Mouse (Mus musculus) myocyte (in vitro differentiated cells): ENCODE measurements around the gene Olfr281. TPM values are rescaled to one million over a fixed set of nuclear protein-coding genes. Genes with fewer than 3 reads are reported as not detected.
"Not testable (repeated sequence)": the region's sequence is repeated elsewhere in the genome, so short reads cannot be mapped to it uniquely, and the experiment has no call there.

Experiments
- H3K27me3 ChIP-seq: one replicate; pipeline ENCODE4 v1.6.1; 2011; ENCODE audit not compliant: control insufficient read depth, insufficient read depth, insufficient read length
- H3K36me3 ChIP-seq: one replicate; pipeline ENCODE4 v1.6.1; 2011; ENCODE audit not compliant: control insufficient read depth, insufficient read depth
- H3K4me2 ChIP-seq: one replicate; pipeline ENCODE4 v1.6.1; 2011; ENCODE audit warnings: low read depth, control low read depth
- H3K4me3 ChIP-seq: one replicate; pipeline ENCODE4 v1.5.1; 2011; ENCODE audit warnings: mild to moderate bottlenecking, control low read depth, moderate library complexity
- H3K79me2 ChIP-seq: one replicate; pipeline ENCODE4 v1.6.1; 2011; ENCODE audit not compliant: control insufficient read depth, insufficient read depth
- H3ac ChIP-seq: one replicate; pipeline ENCODE4 v1.6.1; 2011; ENCODE audit not compliant: control insufficient read depth, insufficient read length
- CEBPB ChIP-seq: IDR thresholded peaks from 2 replicates; pipeline ENCODE4 v1.6.1; 2011; ENCODE audit warnings: mild to moderate bottlenecking, moderate library complexity; ENCODE audit not compliant: poor library complexity, insufficient read depth, severe bottlenecking
- E2F4 ChIP-seq: IDR thresholded peaks from one replicate; pipeline ENCODE4 v1.6.1; 2011; ENCODE audit warnings: mild to moderate bottlenecking, control low read depth, moderate library complexity; ENCODE audit not compliant: insufficient read depth
- MAX ChIP-seq: IDR thresholded peaks from one replicate; pipeline ENCODE4 v1.6.1; 2011; ENCODE audit warnings: low read depth, mild to moderate bottlenecking, control low read depth
- MYOD1 ChIP-seq, 3 experiments: IDR thresholded peaks; one replicate each; pipeline ENCODE4 v1.6.1; 2011; ENCODE audit warnings: control low read depth in 2 of 3, low read depth in 2 of 3, mild to moderate bottlenecking in 2 of 3, moderate library complexity in 1 of 3; ENCODE audit not compliant: insufficient read length in 2 of 3, control insufficient read depth in 1 of 3
- MYOG ChIP-seq, 3 experiments: IDR thresholded peaks; one replicate each; pipeline ENCODE4 v1.6.1; 2011; ENCODE audit warnings: control low read depth in 2 of 3, low read depth in 2 of 3, mild to moderate bottlenecking in 2 of 3; ENCODE audit not compliant: insufficient read length in 2 of 3, control insufficient read depth in 1 of 3, insufficient read depth in 1 of 3
- POLR2A ChIP-seq: IDR thresholded peaks from one replicate; pipeline ENCODE4 v1.6.1; 2011; ENCODE audit warnings: low read depth, mild to moderate bottlenecking, control low read depth, moderate library complexity; ENCODE audit not compliant: insufficient read length
- POLR2AphosphoS2 ChIP-seq: IDR thresholded peaks from one replicate; pipeline ENCODE4 v1.6.1; 2011; ENCODE audit warnings: low read depth, control low read depth; ENCODE audit not compliant: insufficient read length
- REST ChIP-seq: IDR thresholded peaks from one replicate; pipeline ENCODE4 v1.6.1; 2011; ENCODE audit warnings: mild to moderate bottlenecking, control low read depth, moderate library complexity; ENCODE audit not compliant: insufficient read depth, insufficient read length
- SRF ChIP-seq: IDR thresholded peaks from one replicate; pipeline ENCODE4 v1.6.1; 2011; ENCODE audit warnings: low read depth; ENCODE audit not compliant: control insufficient read depth, insufficient read length
- TCF12 ChIP-seq: IDR thresholded peaks from one replicate; pipeline ENCODE4 v1.6.1; 2011; ENCODE audit warnings: mild to moderate bottlenecking, control low read depth; ENCODE audit not compliant: poor library complexity, insufficient read depth, severe bottlenecking
- TCF3 ChIP-seq: IDR thresholded peaks from one replicate; pipeline ENCODE4 v1.6.1; 2011; ENCODE audit warnings: low read depth, control low read depth; ENCODE audit not compliant: insufficient read length
- USF1 ChIP-seq: IDR thresholded peaks from one replicate; pipeline ENCODE4 v1.6.1; 2011; ENCODE audit warnings: low read depth, mild to moderate bottlenecking, control low read depth, moderate library complexity
- polyA plus RNA-seq: library from polyadenylated mRNA; unstranded; fragments of >200 nt; fragmentation: generic; extraction: Trizol; gene quantifications from one replicate; pipeline ENCODE4 v1.2.1, GENCODE M21; 2012; ENCODE audit warnings: missing spikeins

The Olfr281 gene
- polyA plus RNA-seq, 1 experiment = not detected

GRCm38 (mm10) chr15:98418096-98418495, 34.3 kb upstream of the Olfr281 start:
- no peaks in the 10 kb centered on the region for H3K79me2 ChIP-seq
- no peaks in the 10 kb centered on the region for H3K36me3 ChIP-seq
- no peak overlapping the region for H3ac ChIP-seq
- no peak overlapping the region for H3K4me3 ChIP-seq
- no peak for TF ChIP-seq MYOG (IDR thresholded peaks at IDR 0.05; ENCODE audit: control insufficient read depth in 1 of 3, insufficient read depth in 1 of 3, insufficient read length in 2 of 3, low read depth in 2 of 3)
- TF ChIP-seq POLR2AphosphoS2 = no peak
- no peak for TF ChIP-seq REST
- no peak for TF ChIP-seq MYOD1 (IDR thresholded peaks at IDR 0.05; ENCODE audit: control insufficient read depth in 1 of 3, insufficient read length in 2 of 3, low read depth in 2 of 3)
- no peak for TF ChIP-seq TCF3
- no peak for TF ChIP-seq CEBPB
- TF ChIP-seq E2F4 = no peak
- no peak for TF ChIP-seq TCF12
- TF ChIP-seq POLR2A = no peak
- no peak for TF ChIP-seq MAX
- no peak overlapping the region for H3K4me2 ChIP-seq
- peaks cover 18% of the 10 kb centered on the region for H3K27me3 ChIP-seq

DNA sequence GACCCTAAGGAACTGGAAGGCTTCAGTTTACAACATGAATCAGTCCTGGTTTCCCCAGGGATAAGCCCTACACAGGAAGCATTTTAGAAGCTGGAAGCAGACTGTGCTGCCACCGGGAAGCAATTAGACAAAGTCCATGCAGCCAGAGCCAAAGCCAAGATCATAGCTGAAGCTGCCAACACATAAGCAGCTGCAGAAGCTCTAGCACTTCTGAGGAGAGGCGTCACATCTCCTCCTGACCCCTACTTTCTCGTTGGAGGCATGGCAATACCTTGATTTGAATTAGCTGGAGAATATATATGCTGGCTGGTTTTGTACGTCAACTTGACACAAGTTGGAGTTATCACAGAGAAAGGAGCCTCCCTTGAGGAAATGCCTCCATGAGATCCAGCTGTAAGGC, 31.5 kb upstream of the Olfr281 start:
- no peaks in the 10 kb centered on the region for H3K79me2 ChIP-seq
- H3K36me3 ChIP-seq = no peaks in the 10 kb centered on the region
- no peak for TF ChIP-seq MYOG (IDR thresholded peaks at IDR 0.05; ENCODE audit: control insufficient read depth in 1 of 3, insufficient read depth in 1 of 3, insufficient read length in 2 of 3, low read depth in 2 of 3)
- TF ChIP-seq POLR2A = no peak
- TF ChIP-seq TCF12 = no peak
- H3K4me2 ChIP-seq = no peak overlapping the region
- H3K27me3 ChIP-seq = peaks cover 13% of the 10 kb centered on the region
- H3K4me3 ChIP-seq = no peak overlapping the region
- H3ac ChIP-seq = no peak overlapping the region

GRCm38 (mm10) chr15:98424326-98424725, 28.1 kb upstream of the Olfr281 start:
- H3ac ChIP-seq = no peak overlapping the region
- H3K4me3 ChIP-seq = no peak overlapping the region
- H3K36me3 ChIP-seq = no peaks in the 10 kb centered on the region
- no peak overlapping the region for H3K4me2 ChIP-seq
- no peaks in the 10 kb centered on the region for H3K79me2 ChIP-seq
- no peak for TF ChIP-seq MYOD1 (IDR thresholded peaks at IDR 0.05; ENCODE audit: control insufficient read depth in 1 of 3, insufficient read length in 2 of 3, low read depth in 2 of 3)
- no peak for TF ChIP-seq TCF3
- TF ChIP-seq MYOG (IDR thresholded peaks at IDR 0.05; ENCODE audit: control insufficient read depth in 1 of 3, insufficient read depth in 1 of 3, insufficient read length in 2 of 3, low read depth in 2 of 3) = no peak
- TF ChIP-seq E2F4 = no peak
- no peak for TF ChIP-seq CEBPB
- no peak for TF ChIP-seq USF1
- no peak for TF ChIP-seq TCF12
- no peak for TF ChIP-seq POLR2A
- no peak for TF ChIP-seq MAX
- TF ChIP-seq REST = no peak
- TF ChIP-seq POLR2AphosphoS2 = no peak
- TF ChIP-seq SRF = no peak
- H3K27me3 ChIP-seq = peaks cover 28% of the 10 kb centered on the region

- TF ChIP-seq MYOG (IDR thresholded peaks at IDR 0.05; ENCODE audit: control insufficient read depth in 1 of 3, insufficient read depth in 1 of 3, insufficient read length in 2 of 3, low read depth in 2 of 3) (no peak), TCF3 (no peak), CEBPB (no peak), MYOD1 (IDR thresholded peaks at IDR 0.05; ENCODE audit: control insufficient read depth in 1 of 3, insufficient read length in 2 of 3, low read depth in 2 of 3) (no peak), USF1 (no peak), SRF (no peak), REST (no peak), TCF12 (no peak), POLR2A (no peak), POLR2AphosphoS2 (no peak), E2F4 (no peak), MAX (no peak)
- peaks cover 27% of the 10 kb centered on the region for H3K27me3 ChIP-seq
- no peak overlapping the region for H3K4me3 ChIP-seq
- no peak overlapping the region for H3ac ChIP-seq
- no peaks in the 10 kb centered on the region for H3K79me2 ChIP-seq
- H3K4me2 ChIP-seq = no peak overlapping the region
- no peaks in the 10 kb centered on the region for H3K36me3 ChIP-seq
These were observed 27.6 kb upstream of the Olfr281 start for GRCm38 (mm10) chr15:98424753-98425152.

DNA sequence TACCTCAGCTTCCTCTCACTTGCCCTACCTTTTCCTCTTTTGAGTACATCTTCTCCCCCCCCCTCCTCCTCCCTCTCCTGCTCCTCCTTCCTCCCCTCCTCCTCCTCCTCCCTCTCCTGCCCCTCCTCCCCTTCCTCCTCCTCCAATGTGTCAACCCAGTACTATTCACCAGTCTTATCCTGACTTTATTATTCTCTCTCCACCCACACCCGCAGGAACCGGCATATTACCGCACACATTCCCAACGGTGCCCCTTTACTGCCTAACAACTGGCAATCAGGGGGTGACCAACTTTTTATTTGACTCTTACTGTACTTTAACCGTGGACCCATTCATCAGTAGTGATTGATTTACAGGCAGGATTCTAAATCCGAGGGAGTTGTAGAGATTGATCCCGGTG, 27.2 kb upstream of the Olfr281 start:
- H3K27me3 ChIP-seq = peaks cover 23% of the 10 kb centered on the region
- no peak overlapping the region for H3K4me3 ChIP-seq
- TF ChIP-seq CEBPB = no peak
- TF ChIP-seq USF1 = no peak
- no peak for TF ChIP-seq MAX
- TF ChIP-seq POLR2A = no peak
- TF ChIP-seq POLR2AphosphoS2 = no peak
- no peak for TF ChIP-seq TCF12
- no peak for TF ChIP-seq MYOG (IDR thresholded peaks at IDR 0.05; ENCODE audit: control insufficient read depth in 1 of 3, insufficient read depth in 1 of 3, insufficient read length in 2 of 3, low read depth in 2 of 3)
- TF ChIP-seq REST = no peak
- no peak for TF ChIP-seq SRF
- no peak for TF ChIP-seq TCF3
- H3K36me3 ChIP-seq = no peaks in the 10 kb centered on the region
- H3K4me2 ChIP-seq = no peak overlapping the region
- H3K79me2 ChIP-seq = no peaks in the 10 kb centered on the region
- no peak overlapping the region for H3ac ChIP-seq

DNA sequence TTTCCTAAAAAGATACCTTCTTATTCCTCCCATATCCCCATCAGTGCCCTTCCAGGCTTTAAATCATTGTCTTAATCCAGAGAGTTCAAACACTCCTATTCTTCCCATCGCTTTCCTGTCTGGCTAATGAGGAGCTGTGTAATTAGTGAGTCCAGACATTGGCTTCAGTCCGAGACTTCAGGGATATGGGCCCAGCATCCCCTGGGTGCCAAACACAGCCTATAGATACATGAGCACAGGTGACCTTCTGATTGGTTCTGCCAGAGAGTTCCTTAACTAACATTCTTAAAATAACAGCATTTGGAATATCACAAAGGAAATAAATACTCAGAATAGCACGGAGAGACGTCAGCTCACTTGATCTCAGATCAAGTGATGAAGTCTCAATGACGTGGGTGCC, 21.5 kb upstream of the Olfr281 start, which contains the start of gene Olfr282:
TSS of gene Olfr282 (plus strand) at position 301 of the 400 bp plus-strand sequence.
- not testable (repeated sequence) for H3K79me2 ChIP-seq, H3K4me2 ChIP-seq, H3K4me3 ChIP-seq, H3ac ChIP-seq, H3K36me3 ChIP-seq
- peaks cover 19% of the 10 kb centered on the region for H3K27me3 ChIP-seq
